Comparison of ENCODE assay signal across 8 mouse cellular contexts in the genomic region with DNA sequence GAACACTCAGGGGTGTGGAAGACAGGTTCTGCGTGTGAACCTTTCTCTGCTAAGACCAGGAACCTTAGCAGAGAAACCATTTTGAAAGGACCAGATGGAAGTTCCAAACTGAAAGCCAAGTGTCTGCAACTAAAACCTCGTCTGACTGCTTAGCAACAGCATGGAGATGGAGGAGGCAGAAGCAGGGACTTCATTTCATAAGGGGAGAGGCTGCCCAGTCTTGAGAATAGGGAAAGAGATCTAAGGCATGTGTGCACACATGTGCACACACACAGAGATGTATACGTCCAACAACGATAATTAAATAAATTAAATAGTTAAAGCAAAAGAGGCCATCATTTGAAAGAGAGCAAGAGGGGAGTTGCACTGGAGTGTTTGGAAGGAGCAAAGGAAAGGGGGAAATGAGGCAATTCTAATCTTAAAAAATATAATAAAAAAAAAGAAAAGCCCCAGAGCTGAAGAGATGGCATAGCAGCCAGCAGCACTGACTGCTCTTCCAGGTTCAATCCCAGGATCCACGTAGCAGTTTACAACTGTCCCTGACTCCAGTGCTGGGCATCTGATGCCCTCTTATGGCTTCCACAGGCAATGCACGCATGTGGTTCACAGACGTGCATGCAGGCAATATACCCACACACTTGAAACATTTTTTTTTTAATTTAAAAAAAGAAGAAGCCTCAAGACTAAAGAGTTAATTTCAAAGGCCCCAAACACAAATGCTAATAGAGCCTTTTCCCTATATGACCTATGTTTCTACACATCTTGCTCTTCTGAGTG. TPM values are rescaled to one million over a fixed set of nuclear protein-coding genes. Genes with fewer than 3 reads are reported as not detected.
DNase-seq lines count a peak whose midpoint lies in the region; ATAC-seq and TF ChIP-seq lines count a peak whose summit lies in the region.

No protein-coding gene starts in this region.

- WGBS in neural tube, embryonic 11.5 days, result 50% methylated on average over 7 of the region's 7 CpGs
- 48% methylated on average over 7 of the region's 7 CpGs for WGBS in forebrain, embryonic 12.5 days
- WGBS in hindbrain, embryonic 15.5 days, result 44% methylated on average over 7 of the region's 7 CpGs

- H3K36me3 ChIP-seq in neural tube, embryonic 11.5 days (ENCODE audit: control insufficient read depth, insufficient read depth, low read length), result no peaks in the 10 kb centered on the region
- H3K36me3 ChIP-seq in forebrain, embryonic 12.5 days (replicated peaks), result no peaks in the 10 kb centered on the region
- H3K36me3 ChIP-seq in hindbrain, embryonic 15.5 days, result no peaks in the 10 kb centered on the region

- H3K4me3 ChIP-seq in neural tube, embryonic 11.5 days (ENCODE audit: low read depth, low read length), result no peak overlapping the region
- no peak overlapping the region for H3K4me3 ChIP-seq in forebrain, embryonic 12.5 days (replicated peaks)
- no peak overlapping the region for H3K4me3 ChIP-seq in hindbrain, embryonic 15.5 days

- peaks cover 21% of the 10 kb centered on the region for H3K4me1 ChIP-seq in neural tube, embryonic 11.5 days (ENCODE audit: control insufficient read depth, insufficient read depth, low read length)
- peaks cover 18% of the 10 kb centered on the region for H3K4me1 ChIP-seq in forebrain, embryonic 12.5 days
- H3K4me1 ChIP-seq in hindbrain, embryonic 15.5 days (replicated peaks), result 0 out of 2 replicates have a peak, but pooled peaks cover 6% of the 10 kb centered on the region

- no peak for TF ChIP-seq POLR2A in brain, embryonic 14.5 days (IDR thresholded peaks at IDR 0.05; ENCODE audit: borderline replicate concordance, extremely low read depth, insufficient read depth, insufficient read length, poor library complexity, severe bottlenecking)

- peak; percentile 67 for ATAC-seq in neural tube, embryonic 11.5 days (ENCODE audit: insufficient read depth, low FRiP score, low TSS enrichment)
- peak; percentile 67; the same call in 1 of the 2 replicates for ATAC-seq in forebrain, embryonic 12.5 days (ENCODE audit: low FRiP score)
- peak; percentile 94 for ATAC-seq in hindbrain, embryonic 15.5 days (ENCODE audit: low FRiP score, low read depth)

- peak; percentile 53 for DNase-seq in neural tube, embryonic 11.5 days (ENCODE audit: low spot score)
- DNase-seq in neural tube, embryonic 10.5 days (ENCODE audit: extremely low spot score, low spot score), result no peak
- peak; percentile 82 for DNase-seq in brain, embryonic 14.5 days (ENCODE audit: low read depth)
- peak; percentile 65 to 78 for DNase-seq in layer of hippocampus, postnatal 10 days (ENCODE audit: low spot score in 2 of 2)
- DNase-seq in lung, postnatal 4 days, result peak; percentile 47 to 65
- DNase-seq in right cerebral cortex, postnatal 4 days, result peak; percentile 42

- TF ChIP-seq CTCF in brain, embryonic 14.5 days (IDR thresholded peaks at IDR 0.05; ENCODE audit: borderline replicate concordance, extremely low read depth, insufficient read depth, insufficient read length), result peak; percentile 77

- no peaks in the 10 kb centered on the region for H3K27me3 ChIP-seq in neural tube, embryonic 11.5 days (ENCODE audit: control insufficient read depth, insufficient read depth, low read length)
- no peaks in the 10 kb centered on the region for H3K27me3 ChIP-seq in forebrain, embryonic 12.5 days
- H3K27me3 ChIP-seq in hindbrain, embryonic 15.5 days, result no peaks in the 10 kb centered on the region

- H3K27ac ChIP-seq in neural tube, embryonic 11.5 days (ENCODE audit: low read depth, low read length), result no peak overlapping the region
- H3K27ac ChIP-seq in forebrain, embryonic 12.5 days, result no peak overlapping the region
- H3K27ac ChIP-seq in hindbrain, embryonic 15.5 days (replicated peaks), result no peak overlapping the region

- no peaks in the 10 kb centered on the region for H3K9me3 ChIP-seq in neural tube, embryonic 11.5 days (ENCODE audit: control insufficient read depth, low read length)
- H3K9me3 ChIP-seq in forebrain, embryonic 12.5 days, result no peaks in the 10 kb centered on the region
- H3K9me3 ChIP-seq in hindbrain, embryonic 15.5 days, result no peaks in the 10 kb centered on the region

- H3K9ac ChIP-seq in neural tube, embryonic 11.5 days (ENCODE audit: low read length), result no peak overlapping the region
- no peak overlapping the region for H3K9ac ChIP-seq in forebrain, embryonic 12.5 days
- H3K9ac ChIP-seq in hindbrain, embryonic 15.5 days, result no peak overlapping the region

- no peak overlapping the region for H3K4me2 ChIP-seq in neural tube, embryonic 11.5 days (ENCODE audit: low read depth)
- H3K4me2 ChIP-seq in forebrain, embryonic 12.5 days, result no peak overlapping the region
- H3K4me2 ChIP-seq in hindbrain, embryonic 15.5 days, result no peak overlapping the region

RNA-seq across cellular contexts. Expression of a gene that starts 38.6 kb away (rescaled TPM):
- 12.2 and 14.2 TPM in 2 replicates for polyA plus RNA-seq in neural tube, embryonic 11.5 days (2014; fragmentation: Nextera tagmentation; extraction: Ambion mirVana)
- 11.2 and 16.4 TPM in 2 replicates for polyA plus RNA-seq in brain, embryonic 14.5 days (2012; rRNA removed)
- 24.3 and 24.4 TPM in 2 replicates for polyA plus RNA-seq in forebrain, embryonic 12.5 days (2016; fragmentation: Nextera tagmentation; extraction: Ambion mirVana)
- polyA plus RNA-seq in hindbrain, embryonic 15.5 days (2015; fragmentation: Nextera tagmentation; extraction: Ambion mirVana), result 4.1 and 5.0 TPM in 2 replicates
- 10 to 100 TPM; 10.6 to 11.0 TPM for total RNA-seq in layer of hippocampus, postnatal 10 days (2021)

RNA-seq across cellular contexts. Expression of a gene that starts 38.6 kb away (rescaled TPM):
- polyA plus RNA-seq in neural tube, embryonic 11.5 days (2014; fragmentation: Nextera tagmentation; extraction: Ambion mirVana), result 42.4 and 43.9 TPM in 2 replicates
- polyA plus RNA-seq in brain, embryonic 14.5 days (2012; rRNA removed), result 12.7 and 14.0 TPM in 2 replicates
- 44.1 and 47.8 TPM in 2 replicates for polyA plus RNA-seq in forebrain, embryonic 12.5 days (2016; fragmentation: Nextera tagmentation; extraction: Ambion mirVana)
- 35.2 and 35.8 TPM in 2 replicates for polyA plus RNA-seq in hindbrain, embryonic 15.5 days (2015; fragmentation: Nextera tagmentation; extraction: Ambion mirVana)
- total RNA-seq in layer of hippocampus, postnatal 10 days (2021), result 10 to 100 TPM; 17.2 to 17.3 TPM
